Mouse (Mus musculus) liver, adult 2 months (tissue): ENCODE results near the gene Nkain1. TPM values are rescaled to one million over a fixed set of nuclear protein-coding genes. Genes with fewer than 3 reads are reported as not detected.

ENCODE experiments used
- DNase-seq: peaks from one replicate; pipeline ENCODE4 v3.0.0-alpha.2; 2011; ENCODE audit warnings: low read depth, low spot score; ENCODE audit errors: extremely low read depth
- H3K27ac ChIP-seq: fragments of 200-500 bp; replicated peaks from 2 replicates; pipeline ENCODE4 v1.5.1; 2012; ENCODE audit warnings: low read depth, mild to moderate bottlenecking, control low read depth, inconsistent platforms, low read length; ENCODE audit not compliant: insufficient read depth
- H3K27me3 ChIP-seq: fragments of 200-500 bp; 2 replicates; pipeline ENCODE4 v1.6.1; 2012; ENCODE audit warnings: mild to moderate bottlenecking, moderate library complexity, low read length, inconsistent platforms; ENCODE audit not compliant: control insufficient read depth, insufficient read depth
- H3K36me3 ChIP-seq: fragments of 200-500 bp; 2 replicates; pipeline ENCODE4 v1.6.1; 2012; ENCODE audit warnings: low read length, inconsistent platforms; ENCODE audit not compliant: control insufficient read depth, insufficient read depth
- H3K4me1 ChIP-seq: fragments of 200-500 bp; 2 replicates; pipeline ENCODE4 v1.6.1; 2011; ENCODE audit warnings: low read length; ENCODE audit not compliant: control insufficient read depth, insufficient read depth
- H3K4me3 ChIP-seq: fragments of 200-500 bp; 2 replicates; pipeline ENCODE4 v1.5.1; 2011; ENCODE audit warnings: low read depth, mild to moderate bottlenecking, control low read depth, low read length, moderate library complexity; ENCODE audit not compliant: insufficient read depth
- H3K79me2 ChIP-seq: fragments of 200-500 bp; 2 replicates; pipeline ENCODE4 v1.6.1; 2012; ENCODE audit warnings: inconsistent platforms, mild to moderate bottlenecking, low read length, moderate library complexity; ENCODE audit not compliant: control insufficient read depth, insufficient read depth
- H3K9ac ChIP-seq: fragments of 200-500 bp; 2 replicates; pipeline ENCODE4 v1.6.1; 2012; ENCODE audit warnings: low read depth, mild to moderate bottlenecking, control low read depth, inconsistent platforms, low read length
- CTCF ChIP-seq: fragments of 200-500 bp; IDR thresholded peaks from 2 replicates; pipeline ENCODE4 v1.5.1; 2011; ENCODE audit warnings: low read depth, low read length, control low read depth
- POLR2A ChIP-seq: fragments of 200-500 bp; IDR thresholded peaks from 2 replicates; pipeline ENCODE4 v1.6.1; 2011; ENCODE audit warnings: low read length, control low read depth; ENCODE audit not compliant: insufficient read depth; ENCODE audit errors: extremely low read depth
- WGBS: fragments of 180-500 bp; shearing (Covaris S2); methylation state at CpG from one replicate; pipeline ENCODE4 v1.1.7; 2018; 5-methylcytosine and 5-hydroxymethylcytosine counted together
- polyA plus RNA-seq: library from polyadenylated mRNA; depleted of rRNA; stranded (reverse); fragments of >200 nt; gene quantifications from 2 replicates; pipeline ENCODE4 v1.2.3, GENCODE M21; 2012
- total RNA-seq: library from RNA; depleted of rRNA; stranded (reverse); fragments of >200 nt; gene quantifications from 2 replicates; pipeline ENCODE4 v1.2.3, GENCODE M21; 2014

Gene Nkain1
- total and polyA plus RNA-seq, 2 experiments, result 0.28 to 0.51 TPM

GRCm38 (mm10) chr4:130544392-130544791 lies 29.6 kb downstream of the Nkain1 start:
- TF ChIP-seq CTCF, result no peak
- TF ChIP-seq POLR2A, result no peak
- no peak overlapping the region for H3K9ac ChIP-seq
- no peaks in the 10 kb centered on the region for H3K79me2 ChIP-seq
- no peaks in the 10 kb centered on the region for H3K36me3 ChIP-seq
- no peaks in the 10 kb centered on the region for H3K27me3 ChIP-seq
- no peak overlapping the region for H3K4me3 ChIP-seq
- no peaks in the 10 kb centered on the region for H3K4me1 ChIP-seq
- H3K27ac ChIP-seq, result no peak overlapping the region
- 82% methylated on average over 9 of the region's 9 CpGs for WGBS
- DNase-seq, result no peak

GRCm38 (mm10) chr4:130543121-130543520 lies 30.9 kb downstream of the Nkain1 start:
- no peak for TF ChIP-seq POLR2A
- Histone ChIP-seq H3K36me3 (no peaks in the 10 kb centered on the region), H3K79me2 (no peaks in the 10 kb centered on the region), H3K27me3 (no peaks in the 10 kb centered on the region), H3K4me3 (no peak overlapping the region), H3K4me1 (no peaks in the 10 kb centered on the region), H3K9ac (no peak overlapping the region), H3K27ac (no peak overlapping the region)
- WGBS, result 78% methylated on average over 4 of the region's 4 CpGs
- no peak for DNase-seq

DNA sequence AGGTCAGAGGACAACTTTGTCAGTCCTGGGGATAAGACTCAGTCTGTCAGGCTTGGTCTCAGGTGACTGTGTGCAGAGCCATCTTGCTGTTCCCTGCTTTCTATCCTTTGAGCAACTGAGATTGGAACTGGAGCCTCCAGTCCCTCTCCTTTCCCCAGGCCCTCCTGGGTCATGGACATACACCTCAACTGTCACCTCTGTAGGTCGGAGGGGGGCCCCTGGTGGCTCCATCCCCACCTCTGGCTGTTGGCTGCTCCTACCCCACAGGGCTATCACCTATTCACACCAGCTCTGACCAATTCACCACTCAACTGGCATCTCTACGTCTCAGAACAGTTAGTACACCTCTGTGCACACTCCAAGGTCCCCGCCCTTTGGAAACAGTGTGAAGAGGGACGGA lies 33.1 kb downstream of the Nkain1 start:
- no peak for DNase-seq
- Histone ChIP-seq H3K4me3 (no peak overlapping the region), H3K27me3 (no peaks in the 10 kb centered on the region), H3K27ac (no peak overlapping the region), H3K36me3 (no peaks in the 10 kb centered on the region), H3K9ac (no peak overlapping the region), H3K79me2 (no peaks in the 10 kb centered on the region), H3K4me1 (no peaks in the 10 kb centered on the region)
- TF ChIP-seq CTCF (no peak), POLR2A (no peak)
- WGBS, result 86% methylated on average over 4 of the region's 4 CpGs

DNA sequence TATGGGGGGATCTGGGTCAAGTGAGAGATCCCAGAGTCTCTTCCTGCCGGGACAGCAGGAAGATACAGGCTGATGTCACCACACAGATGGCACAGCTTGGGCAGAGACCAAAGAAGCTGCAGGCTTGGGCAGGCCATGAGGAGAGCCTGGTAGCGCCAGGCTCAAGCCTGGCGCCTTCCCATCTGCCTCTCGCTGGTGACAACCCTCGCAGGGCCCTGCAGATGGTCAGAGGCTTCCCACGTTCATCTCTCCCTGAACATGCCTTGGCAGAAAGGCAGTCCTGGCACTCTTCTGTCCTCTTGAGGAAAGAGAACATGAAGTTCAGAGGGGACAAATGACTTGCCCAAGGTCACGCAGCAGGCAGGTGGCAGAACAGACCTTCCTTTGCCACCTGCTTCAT lies 34.3 kb downstream of the Nkain1 start:
- no peak overlapping the region for H3K4me3 ChIP-seq
- H3K4me1 ChIP-seq, result no peaks in the 10 kb centered on the region
- H3K36me3 ChIP-seq, result no peaks in the 10 kb centered on the region
- H3K79me2 ChIP-seq, result no peaks in the 10 kb centered on the region
- WGBS, result 91% methylated on average over 7 of the region's 7 CpGs
- DNase-seq, result no peak
- H3K27me3 ChIP-seq, result no peaks in the 10 kb centered on the region
- H3K27ac ChIP-seq, result no peak overlapping the region
- TF ChIP-seq CTCF, result no peak
- TF ChIP-seq POLR2A, result no peak
- H3K9ac ChIP-seq, result no peak overlapping the region

DNA sequence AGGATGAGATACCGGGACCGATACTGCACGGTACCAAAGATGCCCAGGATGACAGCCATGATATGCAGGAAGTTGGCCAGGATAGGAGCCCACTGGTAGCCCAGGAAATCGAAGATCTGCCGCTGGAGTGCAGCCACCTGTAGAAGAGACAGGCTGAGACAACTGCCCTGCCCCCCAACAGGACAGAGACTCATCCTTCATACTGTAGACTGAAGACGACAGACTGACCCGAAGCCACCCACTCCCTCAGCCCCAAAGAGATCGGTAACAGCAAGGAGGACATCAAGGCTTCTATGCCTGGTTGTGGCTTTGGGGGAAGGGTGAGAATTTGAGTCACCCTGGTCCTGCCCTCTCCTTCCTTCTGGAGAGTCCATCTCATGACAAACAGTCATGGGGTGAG lies 34.9 kb downstream of the Nkain1 start:
- no peaks in the 10 kb centered on the region for H3K36me3 ChIP-seq
- H3K9ac ChIP-seq, result no peak overlapping the region
- no peak for TF ChIP-seq CTCF
- TF ChIP-seq POLR2A, result no peak
- no peak for DNase-seq
- WGBS, result 82% methylated on average over 8 of the region's 8 CpGs
- H3K27ac ChIP-seq, result no peak overlapping the region
- H3K79me2 ChIP-seq, result no peaks in the 10 kb centered on the region
- no peaks in the 10 kb centered on the region for H3K27me3 ChIP-seq
- H3K4me1 ChIP-seq, result no peaks in the 10 kb centered on the region
- H3K4me3 ChIP-seq, result no peak overlapping the region

- Histone ChIP-seq H3K27me3 (no peaks in the 10 kb centered on the region), H3K9ac (no peak overlapping the region), H3K4me1 (no peaks in the 10 kb centered on the region), H3K36me3 (no peaks in the 10 kb centered on the region), H3K79me2 (no peaks in the 10 kb centered on the region), H3K4me3 (no peak overlapping the region), H3K27ac (no peak overlapping the region)
- 92% methylated on average over 7 of the region's 7 CpGs for WGBS
- DNase-seq, result no peak
- TF ChIP-seq CTCF, result no peak
- TF ChIP-seq POLR2A, result no peak
Observed at GRCm38 (mm10) chr4:130537371-130537770, 36.6 kb downstream of the Nkain1 start.
